Mouse (Mus musculus): Measurements from ENCODE around the gene Gm34653. TPM values are rescaled to one million over a fixed set of nuclear protein-coding genes. Genes with fewer than 3 reads are reported as not detected.
A peak's percentile ranks its signal among the peaks of the same experiment; 100 is the strongest.

Gm34653 gene
- polyA plus RNA-seq, 1 experiment from 2014 or later, result not detected

DNA sequence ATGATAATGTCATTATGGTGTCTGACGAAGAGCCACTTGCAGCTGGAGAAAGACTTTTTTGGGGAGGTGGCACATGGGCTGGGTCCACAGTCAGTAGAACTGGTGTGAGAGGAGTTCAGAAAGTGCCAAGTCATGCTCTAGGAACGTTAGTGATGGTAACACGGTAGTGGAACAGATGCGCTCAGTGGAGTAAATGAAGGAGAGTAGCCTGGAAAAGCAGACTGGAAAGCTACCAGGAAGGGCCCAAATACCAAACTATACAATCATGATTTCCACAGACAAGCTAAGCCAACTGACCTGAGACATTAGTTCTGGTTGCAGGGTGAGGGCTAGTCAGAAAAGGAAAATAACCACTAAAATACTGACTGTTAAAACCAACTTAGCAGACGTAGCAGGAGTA lies 36.9 kb downstream of the Gm34653 start:
- no peaks in the 10 kb centered on the region for H3K9me3 ChIP-seq (ENCODE audit: control insufficient read depth, low read length)
- H3K4me3 ChIP-seq (replicated peaks; ENCODE audit: low read depth, low read length), result peak overlapping the region; percentile 87
- 41% methylated on average over 5 of the region's 5 CpGs for WGBS
- H3K27ac ChIP-seq (replicated peaks; ENCODE audit: low read depth, low read length), result no peak overlapping the region
- DNase-seq (no peak), ATAC-seq (ENCODE audit: low FRiP score, low TSS enrichment) (no peak)
- H3K4me1 ChIP-seq (ENCODE audit: control insufficient read depth, insufficient read depth, low read length), result peaks cover 18% of the 10 kb centered on the region
- H3K36me3 ChIP-seq (ENCODE audit: control insufficient read depth, insufficient read depth, low read length), result peaks cover 13% of the 10 kb centered on the region
- peak overlapping the region; percentile 94 for H3K9ac ChIP-seq (replicated peaks; ENCODE audit: low read length)
- peak overlapping the region; percentile 68 for H3K4me2 ChIP-seq (ENCODE audit: low read length)
- peaks cover 10% of the 10 kb centered on the region for H3K27me3 ChIP-seq (ENCODE audit: control insufficient read depth, insufficient read depth, low read length)

DNA sequence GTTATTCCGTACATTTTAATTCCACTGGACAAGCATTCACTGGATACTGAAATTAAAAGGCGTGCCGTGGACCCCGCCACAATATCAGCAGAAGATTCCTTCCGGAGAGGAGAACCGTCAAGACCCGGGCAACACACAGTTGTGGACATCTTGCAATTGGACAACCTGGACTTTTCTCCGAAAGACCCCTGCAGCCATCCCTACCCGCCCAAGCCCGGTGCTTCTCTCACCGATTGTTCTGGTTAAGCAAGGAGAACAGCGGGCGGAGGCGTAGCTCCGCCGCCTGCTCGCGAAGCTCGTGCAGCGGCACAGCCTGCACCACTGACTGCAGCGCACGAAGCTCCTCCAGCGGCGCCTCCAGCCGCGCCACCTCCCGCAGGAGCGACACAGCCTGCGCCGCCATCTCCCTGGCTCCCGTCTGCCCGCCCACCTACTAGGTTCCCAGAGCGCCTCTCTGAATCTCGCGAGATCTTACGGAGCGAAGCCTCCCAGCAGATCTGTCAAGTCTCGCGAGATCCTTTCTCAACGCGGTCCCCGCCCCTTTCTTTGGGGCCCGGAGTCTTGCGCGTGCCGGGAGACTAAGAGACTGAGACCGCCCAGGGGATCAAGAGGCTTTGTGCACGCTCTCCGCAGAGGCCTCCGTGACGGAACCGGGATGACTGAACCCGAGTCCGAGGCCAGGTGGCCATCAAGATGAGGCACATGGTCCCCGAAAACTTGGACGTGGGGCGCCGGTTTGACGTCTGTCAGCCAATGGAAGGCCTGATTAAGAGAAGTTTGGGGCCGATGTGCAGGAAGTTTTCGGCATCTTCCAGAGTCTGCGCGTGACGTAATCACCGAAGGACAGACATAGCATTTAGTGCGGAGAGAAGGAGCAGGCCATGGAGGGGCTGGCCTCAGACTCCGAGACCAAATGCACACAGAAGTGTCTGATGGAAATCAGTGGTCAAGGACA lies 38.0 kb downstream of the Gm34653 start:
- Histone ChIP-seq H3K4me3 (replicated peaks; ENCODE audit: low read depth, low read length) (peak overlapping the region; percentile 87), H3K4me2 (ENCODE audit: low read length) (peak overlapping the region; percentile 68), H3K9ac (replicated peaks; ENCODE audit: low read length) (peak overlapping the region; percentile 94), H3K9me3 (ENCODE audit: control insufficient read depth, low read length) (no peaks in the 10 kb centered on the region), H3K27ac (replicated peaks; ENCODE audit: low read depth, low read length) (peak overlapping the region; percentile 90), H3K36me3 (ENCODE audit: control insufficient read depth, insufficient read depth, low read length) (peaks cover 2% of the 10 kb centered on the region), H3K4me1 (ENCODE audit: control insufficient read depth, insufficient read depth, low read length) (peaks cover 18% of the 10 kb centered on the region), H3K27me3 (ENCODE audit: control insufficient read depth, insufficient read depth, low read length) (peaks cover 11% of the 10 kb centered on the region)
- ATAC-seq (ENCODE audit: low FRiP score, low TSS enrichment) (peak; percentile 98), DNase-seq (peak; percentile 100)
- under 1% methylated on average over 67 of the region's 67 CpGs for WGBS

DNA sequence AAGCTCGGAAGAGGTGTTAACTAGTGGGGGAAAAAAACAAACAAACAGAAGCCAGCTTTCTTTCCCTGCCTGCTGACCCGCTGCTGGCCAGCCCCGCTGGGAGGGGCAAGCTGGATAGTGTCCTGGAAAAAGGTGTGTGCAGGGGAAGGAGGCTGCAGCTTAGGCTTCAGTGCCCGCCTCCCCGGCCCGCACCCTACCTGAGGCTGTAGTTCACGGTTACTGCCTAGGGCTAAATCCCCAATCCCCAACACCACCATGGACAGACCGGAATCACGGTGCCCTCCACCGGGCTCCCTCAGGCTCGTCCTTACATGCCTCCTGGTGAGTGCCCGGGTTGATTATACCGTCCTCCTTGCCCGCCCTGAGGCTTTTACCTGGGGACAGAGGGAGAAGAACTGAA lies 41.5 kb downstream of the Gm34653 start, which contains the start of gene Cutal:
Gene Cutal, plus strand, starts transcription at position 126 of the 400 bp plus-strand sequence.
- Histone ChIP-seq H3K27me3 (ENCODE audit: control insufficient read depth, insufficient read depth, low read length) (peaks cover 11% of the 10 kb centered on the region), H3K4me1 (ENCODE audit: control insufficient read depth, insufficient read depth, low read length) (peaks cover 14% of the 10 kb centered on the region), H3K4me3 (replicated peaks; ENCODE audit: low read depth, low read length) (no peak within 1 kb of the TSS), H3K4me2 (ENCODE audit: low read length) (peak within 1 kb of the TSS; percentile 27), H3K27ac (replicated peaks; ENCODE audit: low read depth, low read length) (no peak within 1 kb of the TSS), H3K9ac (replicated peaks; ENCODE audit: low read length) (peak within 1 kb of the TSS; percentile 24), H3K9me3 (ENCODE audit: control insufficient read depth, low read length) (no peaks in the 10 kb centered on the region), H3K36me3 (ENCODE audit: control insufficient read depth, insufficient read depth, low read length) (no peaks in the 10 kb centered on the region)
- DNase-seq (no peak), ATAC-seq (ENCODE audit: low FRiP score, low TSS enrichment) (no peak)
- WGBS, result 6% methylated on average over 14 of the region's 14 CpGs

DNA sequence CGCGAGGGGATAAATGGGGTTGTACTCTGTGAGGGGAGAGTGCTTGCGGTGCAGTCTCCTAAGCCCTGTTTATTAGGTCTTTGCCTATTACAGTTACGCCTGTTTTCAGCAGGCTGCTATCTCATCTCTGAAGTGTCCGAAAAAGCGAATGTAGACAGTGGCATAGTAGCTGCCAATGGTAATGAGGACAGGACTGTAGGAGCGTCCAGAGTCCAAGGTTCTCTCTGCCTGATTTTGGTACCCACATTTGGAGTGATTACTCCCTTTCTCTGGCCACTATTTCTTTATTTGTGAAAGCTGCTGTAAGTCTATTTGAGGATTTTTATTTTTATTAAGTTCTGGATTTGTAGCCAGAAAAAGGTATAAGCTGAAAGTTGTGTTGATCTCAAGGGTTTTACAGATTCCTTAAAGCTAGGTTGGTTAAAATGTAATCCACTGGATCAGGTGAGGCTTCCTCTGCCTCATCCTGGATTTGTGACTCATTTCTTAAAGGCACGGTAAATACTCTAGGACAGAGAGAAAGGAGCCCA lies 42.1 kb downstream of the Gm34653 start, which contains the start of gene Psmd5:
Gene Psmd5, minus strand, starts transcription at position 153 of the 530 bp plus-strand sequence.
- ATAC-seq (ENCODE audit: low FRiP score, low TSS enrichment), result no peak
- Histone ChIP-seq H3K9ac (replicated peaks; ENCODE audit: low read length) (peak within 1 kb of the TSS; percentile 24), H3K36me3 (ENCODE audit: control insufficient read depth, insufficient read depth, low read length) (no peaks in the 10 kb centered on the region), H3K4me3 (replicated peaks; ENCODE audit: low read depth, low read length) (no peak within 1 kb of the TSS), H3K4me1 (ENCODE audit: control insufficient read depth, insufficient read depth, low read length) (peaks cover 8% of the 10 kb centered on the region), H3K27ac (replicated peaks; ENCODE audit: low read depth, low read length) (no peak within 1 kb of the TSS), H3K4me2 (ENCODE audit: low read length) (peak within 1 kb of the TSS; percentile 27), H3K27me3 (ENCODE audit: control insufficient read depth, insufficient read depth, low read length) (peaks cover 11% of the 10 kb centered on the region), H3K9me3 (ENCODE audit: control insufficient read depth, low read length) (no peaks in the 10 kb centered on the region)
- DNase-seq, result no peak
- WGBS, result 18% methylated on average over 8 of the region's 8 CpGs

DNA sequence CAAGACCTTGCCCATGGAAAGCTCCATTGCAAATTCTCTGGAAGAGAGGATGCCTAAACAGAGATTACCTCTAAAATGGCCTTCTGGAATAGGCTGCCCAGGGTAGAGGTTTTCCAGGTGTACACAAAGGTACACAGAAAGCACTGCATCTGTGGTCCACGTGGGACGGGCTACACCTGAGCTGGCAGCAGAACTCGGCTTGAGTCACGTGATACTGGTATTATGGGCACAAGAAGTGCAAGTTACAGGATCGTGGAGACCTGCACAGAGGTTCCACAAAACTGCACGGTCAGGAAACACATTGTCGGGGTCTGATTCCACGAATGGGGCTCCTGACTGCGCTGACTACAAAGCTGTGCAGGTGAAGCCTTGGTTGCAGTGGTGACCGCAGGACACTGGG lies 47.2 kb downstream of the Gm34653 start:
- ATAC-seq (ENCODE audit: low FRiP score, low TSS enrichment) (no peak), DNase-seq (no peak)
- no peak overlapping the region for H3K9ac ChIP-seq (replicated peaks; ENCODE audit: low read length)
- 91% methylated on average over 10 of the region's 10 CpGs for WGBS
- no peaks in the 10 kb centered on the region for H3K4me1 ChIP-seq (ENCODE audit: control insufficient read depth, insufficient read depth, low read length)
- H3K36me3 ChIP-seq (ENCODE audit: control insufficient read depth, insufficient read depth, low read length), result no peaks in the 10 kb centered on the region
- H3K4me2 ChIP-seq (ENCODE audit: low read length), result no peak overlapping the region
- no peaks in the 10 kb centered on the region for H3K9me3 ChIP-seq (ENCODE audit: control insufficient read depth, low read length)
- H3K4me3 ChIP-seq (replicated peaks; ENCODE audit: low read depth, low read length), result no peak overlapping the region
- H3K27ac ChIP-seq (replicated peaks; ENCODE audit: low read depth, low read length), result no peak overlapping the region
- no peaks in the 10 kb centered on the region for H3K27me3 ChIP-seq (ENCODE audit: control insufficient read depth, insufficient read depth, low read length)

DNA sequence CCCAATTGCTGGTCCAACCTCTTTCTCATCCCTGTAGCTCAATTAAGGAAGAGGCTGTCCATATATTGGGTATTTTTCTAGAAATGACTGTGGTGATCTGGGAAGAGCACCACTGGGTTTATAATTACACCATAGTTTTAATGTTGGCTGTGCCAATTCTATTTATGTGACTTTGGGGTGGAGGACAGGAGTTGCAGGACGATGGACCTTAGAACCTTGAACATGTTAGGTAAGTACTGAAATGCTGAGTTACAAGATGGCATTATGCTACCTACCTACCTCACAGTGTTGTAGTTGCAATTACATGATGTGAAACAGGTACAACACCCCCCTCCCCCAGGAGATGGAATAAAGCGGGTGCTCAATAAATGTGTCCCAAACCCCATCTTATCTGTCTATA lies 50.0 kb downstream of the Gm34653 start:
- 97% methylated on average over 2 of the region's 2 CpGs for WGBS
- Histone ChIP-seq H3K4me3 (replicated peaks; ENCODE audit: low read depth, low read length) (no peak overlapping the region), H3K27ac (replicated peaks; ENCODE audit: low read depth, low read length) (no peak overlapping the region), H3K36me3 (ENCODE audit: control insufficient read depth, insufficient read depth, low read length) (no peaks in the 10 kb centered on the region), H3K4me2 (ENCODE audit: low read length) (no peak overlapping the region), H3K27me3 (ENCODE audit: control insufficient read depth, insufficient read depth, low read length) (no peaks in the 10 kb centered on the region), H3K9ac (replicated peaks; ENCODE audit: low read length) (no peak overlapping the region), H3K4me1 (ENCODE audit: control insufficient read depth, insufficient read depth, low read length) (no peaks in the 10 kb centered on the region), H3K9me3 (ENCODE audit: control insufficient read depth, low read length) (no peaks in the 10 kb centered on the region)
- no peak for ATAC-seq (ENCODE audit: low FRiP score, low TSS enrichment)
- DNase-seq, result no peak

DNA sequence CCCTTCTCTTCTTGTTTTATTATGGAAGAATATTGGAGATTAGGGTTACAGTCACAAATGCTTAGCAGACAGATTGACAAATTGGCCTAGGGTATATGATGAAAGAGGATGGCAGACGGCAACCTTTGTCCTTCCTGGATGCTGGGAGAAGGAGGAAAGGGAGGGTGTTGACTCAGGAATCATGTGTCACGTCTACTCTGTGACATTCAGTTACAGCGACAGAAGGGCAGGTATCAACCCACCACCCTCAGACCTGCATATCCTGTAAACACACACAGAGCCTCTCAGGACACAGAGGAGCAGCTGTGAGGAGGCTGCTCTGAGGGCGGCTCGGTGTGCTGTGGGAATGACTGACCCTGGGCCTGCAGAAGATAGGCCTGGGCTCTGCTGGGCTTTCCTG lies 50.4 kb downstream of the Gm34653 start:
- Histone ChIP-seq H3K4me3 (replicated peaks; ENCODE audit: low read depth, low read length) (no peak overlapping the region), H3K27ac (replicated peaks; ENCODE audit: low read depth, low read length) (no peak overlapping the region), H3K36me3 (ENCODE audit: control insufficient read depth, insufficient read depth, low read length) (no peaks in the 10 kb centered on the region), H3K4me1 (ENCODE audit: control insufficient read depth, insufficient read depth, low read length) (no peaks in the 10 kb centered on the region), H3K4me2 (ENCODE audit: low read length) (no peak overlapping the region), H3K27me3 (ENCODE audit: control insufficient read depth, insufficient read depth, low read length) (no peaks in the 10 kb centered on the region), H3K9ac (replicated peaks; ENCODE audit: low read length) (no peak overlapping the region), H3K9me3 (ENCODE audit: control insufficient read depth, low read length) (no peaks in the 10 kb centered on the region)
- DNase-seq (no peak), ATAC-seq (ENCODE audit: low FRiP score, low TSS enrichment) (no peak)
- WGBS, result 66% methylated on average over 5 of the region's 5 CpGs

DNA sequence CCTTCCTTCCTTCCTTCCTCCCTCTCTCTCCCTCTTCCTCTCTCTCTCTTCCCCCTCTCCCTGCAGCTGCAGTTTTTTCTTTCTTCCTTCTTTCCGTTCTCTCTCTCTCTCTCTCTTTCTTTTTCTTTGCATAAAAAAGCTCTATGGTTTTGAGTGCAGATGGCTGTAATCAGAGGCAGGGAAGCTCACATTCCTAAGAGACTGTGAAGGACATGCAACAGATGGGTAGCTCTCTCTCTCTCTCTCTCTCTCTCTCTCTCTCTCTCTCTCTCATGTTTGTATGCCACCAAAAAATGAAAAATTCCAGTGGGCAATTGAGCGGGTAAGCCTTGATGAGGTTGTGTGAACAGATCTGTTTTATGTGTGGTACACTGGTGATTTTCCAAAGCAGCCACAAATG lies 51.4 kb downstream of the Gm34653 start:
- DNase-seq, result no peak
- Histone ChIP-seq H3K4me2 (ENCODE audit: low read length) (no peak overlapping the region), H3K27ac (replicated peaks; ENCODE audit: low read depth, low read length) (no peak overlapping the region), H3K9ac (replicated peaks; ENCODE audit: low read length) (no peak overlapping the region), H3K27me3 (ENCODE audit: control insufficient read depth, insufficient read depth, low read length) (no peaks in the 10 kb centered on the region), H3K36me3 (ENCODE audit: control insufficient read depth, insufficient read depth, low read length) (no peaks in the 10 kb centered on the region), H3K9me3 (ENCODE audit: control insufficient read depth, low read length) (no peaks in the 10 kb centered on the region), H3K4me3 (replicated peaks; ENCODE audit: low read depth, low read length) (no peak overlapping the region), H3K4me1 (ENCODE audit: control insufficient read depth, insufficient read depth, low read length) (no peaks in the 10 kb centered on the region)
- ATAC-seq (ENCODE audit: low FRiP score, low TSS enrichment), result no peak
- WGBS, result 84% methylated on average over 2 of the region's 2 CpGs
